Mouse (Mus musculus): ENCODE data around the gene Btn2a2. TPM values are rescaled to one million over a fixed set of nuclear protein-coding genes. Genes with fewer than 3 reads are reported as not detected.

Gene Btn2a2
- polyA plus RNA-seq, 1 experiment from 2014 or later, result 0.28 TPM

GRCm38 (mm10) chr13:23523976-23524375 lies 35.3 kb upstream of the Btn2a2 start:
- Histone ChIP-seq H3K4me3 (replicated peaks; ENCODE audit: low read length) (no peak overlapping the region), H3K27me3 (ENCODE audit: control insufficient read depth, insufficient read depth, low read length) (no peaks in the 10 kb centered on the region), H3K9ac (ENCODE audit: low read length) (no peak overlapping the region), H3K9me3 (replicated peaks; ENCODE audit: control insufficient read depth, low read length) (no peaks in the 10 kb centered on the region), H3K4me1 (ENCODE audit: control insufficient read depth, insufficient read depth, low read length) (peaks cover 6% of the 10 kb centered on the region; the same call in 1 of the 2 replicates), H3K4me2 (ENCODE audit: low read depth, low read length) (no peak overlapping the region), H3K36me3 (ENCODE audit: control insufficient read depth, insufficient read depth, low read length) (no peaks in the 10 kb centered on the region), H3K27ac (ENCODE audit: low read length) (no peak overlapping the region)
- WGBS, result 44% methylated on average over 5 of the region's 5 CpGs
- no peak for ATAC-seq (ENCODE audit: insufficient read depth, low FRiP score)

- 1% methylated on average over 14 of the region's 14 CpGs for WGBS
- Histone ChIP-seq H3K27me3 (ENCODE audit: control insufficient read depth, insufficient read depth, low read length) (no peaks in the 10 kb centered on the region), H3K4me3 (replicated peaks; ENCODE audit: low read length) (0 out of 2 replicates have a peak overlapping the region, but pooled peaks have one; percentile 5), H3K4me2 (ENCODE audit: low read depth, low read length) (peak overlapping the region; percentile 42), H3K9ac (ENCODE audit: low read length) (no peak overlapping the region), H3K9me3 (replicated peaks; ENCODE audit: control insufficient read depth, low read length) (no peaks in the 10 kb centered on the region), H3K4me1 (ENCODE audit: control insufficient read depth, insufficient read depth, low read length) (peaks cover 4% of the 10 kb centered on the region; the same call in 1 of the 2 replicates), H3K27ac (ENCODE audit: low read length) (no peak overlapping the region), H3K36me3 (ENCODE audit: control insufficient read depth, insufficient read depth, low read length) (no peaks in the 10 kb centered on the region)
- no peak for ATAC-seq (ENCODE audit: insufficient read depth, low FRiP score)
Measured at GRCm38 (mm10) chr13:23521703-23522102, 33.0 kb upstream of the Btn2a2 start.

DNA sequence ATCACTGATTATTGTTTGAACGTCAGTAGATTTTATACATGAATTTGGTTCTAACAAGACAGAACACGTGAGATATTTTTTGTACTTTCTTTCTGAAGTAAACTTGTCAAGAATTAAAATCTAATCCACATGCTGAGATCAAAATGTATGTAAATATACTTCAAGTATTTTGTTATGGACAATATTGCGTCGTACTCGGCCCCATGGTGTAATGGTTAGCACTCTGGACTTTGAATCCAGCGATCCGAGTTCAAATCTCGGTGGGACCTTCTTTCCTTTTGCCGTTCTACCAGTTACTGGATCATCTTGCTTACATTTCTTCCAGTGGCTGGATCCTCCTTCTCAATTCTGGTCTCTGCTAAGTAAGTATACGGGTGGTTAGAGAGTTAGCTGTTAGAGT lies 30.8 kb upstream of the Btn2a2 start:
- Histone ChIP-seq H3K36me3 (ENCODE audit: control insufficient read depth, insufficient read depth, low read length) (no peaks in the 10 kb centered on the region), H3K27me3 (ENCODE audit: control insufficient read depth, insufficient read depth, low read length) (no peaks in the 10 kb centered on the region), H3K4me2 (ENCODE audit: low read depth, low read length) (peak overlapping the region; percentile 99), H3K9me3 (replicated peaks; ENCODE audit: control insufficient read depth, low read length) (no peaks in the 10 kb centered on the region), H3K9ac (ENCODE audit: low read length) (0 out of 2 replicates have a peak overlapping the region, but pooled peaks have one; percentile 40), H3K4me3 (replicated peaks; ENCODE audit: low read length) (peak overlapping the region; percentile 43), H3K27ac (ENCODE audit: low read length) (no peak overlapping the region), H3K4me1 (ENCODE audit: control insufficient read depth, insufficient read depth, low read length) (peaks cover 3% of the 10 kb centered on the region)
- under 1% methylated on average over 10 of the region's 10 CpGs for WGBS
- peak; percentile 50 for ATAC-seq (ENCODE audit: insufficient read depth, low FRiP score)

GRCm38 (mm10) chr13:23518885-23519284 lies 30.2 kb upstream of the Btn2a2 start:
- Histone ChIP-seq H3K4me3 (replicated peaks; ENCODE audit: low read length) (peak overlapping the region; percentile 43), H3K4me2 (ENCODE audit: low read depth, low read length) (peak overlapping the region; percentile 99), H3K27ac (ENCODE audit: low read length) (no peak overlapping the region), H3K9ac (ENCODE audit: low read length) (0 out of 2 replicates have a peak overlapping the region, but pooled peaks have one; percentile 40), H3K4me1 (ENCODE audit: control insufficient read depth, insufficient read depth, low read length) (peaks cover 3% of the 10 kb centered on the region), H3K9me3 (replicated peaks; ENCODE audit: control insufficient read depth, low read length) (no peaks in the 10 kb centered on the region), H3K36me3 (ENCODE audit: control insufficient read depth, insufficient read depth, low read length) (no peaks in the 10 kb centered on the region), H3K27me3 (ENCODE audit: control insufficient read depth, insufficient read depth, low read length) (no peaks in the 10 kb centered on the region)
- 0% methylated on average over 6 of the region's 6 CpGs for WGBS
- ATAC-seq (ENCODE audit: insufficient read depth, low FRiP score), result peak; percentile 66

GRCm38 (mm10) chr13:23518295-23518603 lies 29.6 kb upstream of the Btn2a2 start:
- H3K4me3 ChIP-seq (replicated peaks; ENCODE audit: low read length), result peak overlapping the region; percentile 69
- ATAC-seq (ENCODE audit: insufficient read depth, low FRiP score), result no peak
- no peak overlapping the region for H3K27ac ChIP-seq (ENCODE audit: low read length)
- H3K9ac ChIP-seq (ENCODE audit: low read length), result no peak overlapping the region; the same call in 1 of the 2 replicates
- no peaks in the 10 kb centered on the region for H3K9me3 ChIP-seq (replicated peaks; ENCODE audit: control insufficient read depth, low read length)
- peaks cover 3% of the 10 kb centered on the region for H3K4me1 ChIP-seq (ENCODE audit: control insufficient read depth, insufficient read depth, low read length)
- H3K4me2 ChIP-seq (ENCODE audit: low read depth, low read length), result peak overlapping the region; percentile 99
- H3K36me3 ChIP-seq (ENCODE audit: control insufficient read depth, insufficient read depth, low read length), result no peaks in the 10 kb centered on the region
- under 1% methylated on average over 6 of the region's 6 CpGs for WGBS
- no peaks in the 10 kb centered on the region for H3K27me3 ChIP-seq (ENCODE audit: control insufficient read depth, insufficient read depth, low read length)

GRCm38 (mm10) chr13:23517603-23518294 lies 29.1 kb upstream of the Btn2a2 start:
- H3K36me3 ChIP-seq (ENCODE audit: control insufficient read depth, insufficient read depth, low read length), result no peaks in the 10 kb centered on the region
- WGBS, result under 1% methylated on average over 27 of the region's 27 CpGs
- peak overlapping the region; percentile 69 for H3K9ac ChIP-seq (ENCODE audit: low read length)
- H3K27me3 ChIP-seq (ENCODE audit: control insufficient read depth, insufficient read depth, low read length), result no peaks in the 10 kb centered on the region
- H3K27ac ChIP-seq (ENCODE audit: low read length), result peak overlapping the region; percentile 85
- H3K4me3 ChIP-seq (replicated peaks; ENCODE audit: low read length), result peak overlapping the region; percentile 69
- H3K9me3 ChIP-seq (replicated peaks; ENCODE audit: control insufficient read depth, low read length), result no peaks in the 10 kb centered on the region
- ATAC-seq (ENCODE audit: insufficient read depth, low FRiP score), result peak; percentile 90
- H3K4me1 ChIP-seq (ENCODE audit: control insufficient read depth, insufficient read depth, low read length), result peaks cover 3% of the 10 kb centered on the region
- peak overlapping the region; percentile 99 for H3K4me2 ChIP-seq (ENCODE audit: low read depth, low read length)

GRCm38 (mm10) chr13:23516822-23517602 lies 28.4 kb upstream of the Btn2a2 start:
- peak overlapping the region; percentile 99 for H3K4me2 ChIP-seq (ENCODE audit: low read depth, low read length)
- WGBS, result 0% methylated on average over 19 of the region's 19 CpGs
- H3K4me3 ChIP-seq (replicated peaks; ENCODE audit: low read length), result peak overlapping the region; percentile 69
- H3K27me3 ChIP-seq (ENCODE audit: control insufficient read depth, insufficient read depth, low read length), result no peaks in the 10 kb centered on the region
- H3K9ac ChIP-seq (ENCODE audit: low read length), result peak overlapping the region; percentile 68
- peak; percentile 50; the same call in 1 of the 2 replicates for ATAC-seq (ENCODE audit: insufficient read depth, low FRiP score)
- no peaks in the 10 kb centered on the region for H3K36me3 ChIP-seq (ENCODE audit: control insufficient read depth, insufficient read depth, low read length)
- H3K4me1 ChIP-seq (ENCODE audit: control insufficient read depth, insufficient read depth, low read length), result peaks cover 3% of the 10 kb centered on the region
- no peaks in the 10 kb centered on the region for H3K9me3 ChIP-seq (replicated peaks; ENCODE audit: control insufficient read depth, low read length)
- H3K27ac ChIP-seq (ENCODE audit: low read length), result peak overlapping the region; percentile 85

GRCm38 (mm10) chr13:23515826-23516620 lies 27.4 kb upstream of the Btn2a2 start:
- no peak for ATAC-seq (ENCODE audit: insufficient read depth, low FRiP score)
- H3K27ac ChIP-seq (ENCODE audit: low read length), result no peak overlapping the region
- 48% methylated on average over 15 of the region's 15 CpGs for whole genome bisulfite sequencing

More at GRCm38 (mm10) chr13:23515826-23516620, 27.4 kb upstream of the Btn2a2 start:
- Histone ChIP-seq H3K9ac (ENCODE audit: low read length) (peak overlapping the region; percentile 52), H3K4me3 (replicated peaks; ENCODE audit: low read length) (peak overlapping the region; percentile 69), H3K27me3 (ENCODE audit: control insufficient read depth, insufficient read depth, low read length) (no peaks in the 10 kb centered on the region), H3K4me2 (ENCODE audit: low read depth, low read length) (peak overlapping the region; percentile 59), H3K4me1 (ENCODE audit: control insufficient read depth, insufficient read depth, low read length) (peaks cover 3% of the 10 kb centered on the region), H3K36me3 (ENCODE audit: control insufficient read depth, insufficient read depth, low read length) (no peaks in the 10 kb centered on the region), H3K9me3 (replicated peaks; ENCODE audit: control insufficient read depth, low read length) (no peaks in the 10 kb centered on the region)
